Mouse (Mus musculus) ES-E14 (cell line): Measurements from ENCODE around the gene Mrps27.

Experiments used
- ZC3H11A ChIP-seq: IDR thresholded peaks from 2 replicates; pipeline ENCODE4 v1.6.1; 2012; ENCODE audit warnings: low read depth, mild to moderate bottlenecking, inconsistent platforms, low read length, borderline replicate concordance
- ZNF384 ChIP-seq: IDR thresholded peaks from 2 replicates; pipeline ENCODE4 v1.6.1; 2012; ENCODE audit warnings: low read depth, low read length, inconsistent platforms

DNA sequence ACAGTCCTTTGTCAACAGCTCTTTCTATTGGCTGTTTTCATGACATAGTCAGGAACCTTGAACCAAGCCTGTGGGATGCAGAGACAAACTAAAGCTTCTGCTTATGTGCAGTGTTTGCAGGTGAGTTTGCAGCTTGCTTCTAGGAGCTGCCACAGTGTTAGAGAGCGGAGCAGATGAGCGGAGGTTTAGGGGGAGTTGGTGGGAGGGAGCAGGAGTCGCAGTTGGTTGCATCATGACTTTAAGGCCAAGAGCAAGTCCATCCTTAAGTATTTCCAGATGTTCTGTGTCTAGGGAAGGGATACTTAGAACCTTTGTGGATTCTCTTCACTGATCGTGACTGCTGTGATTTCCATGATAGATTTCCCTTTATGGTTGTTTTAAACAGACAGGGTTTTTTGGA, 29.6 kb downstream of the Mrps27 start:
- no peak for TF ChIP-seq ZC3H11A
- TF ChIP-seq ZNF384 = no peak
